Mouse (Mus musculus) lung, postnatal 0 days (tissue): ENCODE measurements around the gene Gm20388. TPM values are rescaled to one million over a fixed set of nuclear protein-coding genes. Genes with fewer than 3 reads are reported as not detected.
"Not testable (repeated sequence)": the region's sequence is repeated elsewhere in the genome, so short reads cannot be mapped to it uniquely, and the experiment has no call there.

Experiments
- ATAC-seq: fragments of 200-750 bp; cut with Nextera tagmentation; 2 replicates; pipeline ENCODE4 v1.8.0; 2017; ENCODE audit warnings: moderate library complexity
- DNase-seq: peaks from one replicate; pipeline ENCODE4 v3.0.0-alpha.2; 2016; ENCODE audit warnings: low spot score
- H3K27ac ChIP-seq: fragments of 300-500 bp; sonication (generic); 2 replicates; pipeline ENCODE4 v1.5.1; 2014; ENCODE audit warnings: antibody characterized with exemption, mild to moderate bottlenecking, low read length, mixed read lengths
- H3K27me3 ChIP-seq: fragments of 300-500 bp; sonication (generic); replicated peaks from 2 replicates; pipeline ENCODE4 v1.6.1; 2014; ENCODE audit warnings: low read length, mixed read lengths; ENCODE audit not compliant: insufficient read depth
- H3K36me3 ChIP-seq: fragments of 300-500 bp; sonication (generic); 2 replicates; pipeline ENCODE4 v1.6.1; 2014; ENCODE audit warnings: low read length, mixed read lengths; ENCODE audit not compliant: insufficient read depth
- H3K4me1 ChIP-seq: fragments of 300-500 bp; sonication (generic); 2 replicates; pipeline ENCODE4 v1.6.1; 2014; ENCODE audit warnings: antibody characterized with exemption, low read depth, low read length, mixed read lengths; ENCODE audit not compliant: insufficient read depth
- H3K4me2 ChIP-seq: fragments of 300-500 bp; sonication (generic); replicated peaks from 2 replicates; pipeline ENCODE4 v1.6.1; 2014; ENCODE audit warnings: low read depth, mild to moderate bottlenecking, low read length, moderate library complexity, mixed read lengths
- H3K4me3 ChIP-seq: fragments of 300-500 bp; sonication (generic); 2 replicates; pipeline ENCODE4 v1.5.1; 2014; ENCODE audit warnings: low read depth, low read length
- H3K9ac ChIP-seq: fragments of 300-500 bp; sonication (generic); replicated peaks from 2 replicates; pipeline ENCODE4 v1.6.1; 2014; ENCODE audit warnings: low read depth, mild to moderate bottlenecking
- H3K9me3 ChIP-seq: fragments of 300-500 bp; sonication (generic); 2 replicates; pipeline ENCODE4 v1.6.1; 2016; ENCODE audit warnings: low read length, mixed read lengths
- CTCF ChIP-seq: IDR thresholded peaks from 2 replicates; pipeline ENCODE4 v1.5.1; 2016; ENCODE audit warnings: antibody characterized with exemption, mild to moderate bottlenecking
- EP300 ChIP-seq: IDR thresholded peaks from 2 replicates; pipeline ENCODE4 v1.6.1; 2016; ENCODE audit warnings: antibody characterized with exemption, mild to moderate bottlenecking, control low read depth
- WGBS: fragments of 180-500 bp; shearing (Covaris S2); extraction: QIAGEN DNeasy Blood & Tissue Kit; methylation state at CpG from one replicate; pipeline ENCODE4 v1.1.7; 2014; 5-methylcytosine and 5-hydroxymethylcytosine counted together
- polyA plus RNA-seq: library from polyadenylated mRNA; unstranded; fragments of >200 nt; fragmentation: Nextera tagmentation; extraction: Ambion mirVana; gene quantifications from 2 replicates; pipeline ENCODE4 v1.2.1, GENCODE M21; 2015

The Gm20388 gene
- polyA plus RNA-seq, 1 experiment from 2014 or later = not detected

DNA sequence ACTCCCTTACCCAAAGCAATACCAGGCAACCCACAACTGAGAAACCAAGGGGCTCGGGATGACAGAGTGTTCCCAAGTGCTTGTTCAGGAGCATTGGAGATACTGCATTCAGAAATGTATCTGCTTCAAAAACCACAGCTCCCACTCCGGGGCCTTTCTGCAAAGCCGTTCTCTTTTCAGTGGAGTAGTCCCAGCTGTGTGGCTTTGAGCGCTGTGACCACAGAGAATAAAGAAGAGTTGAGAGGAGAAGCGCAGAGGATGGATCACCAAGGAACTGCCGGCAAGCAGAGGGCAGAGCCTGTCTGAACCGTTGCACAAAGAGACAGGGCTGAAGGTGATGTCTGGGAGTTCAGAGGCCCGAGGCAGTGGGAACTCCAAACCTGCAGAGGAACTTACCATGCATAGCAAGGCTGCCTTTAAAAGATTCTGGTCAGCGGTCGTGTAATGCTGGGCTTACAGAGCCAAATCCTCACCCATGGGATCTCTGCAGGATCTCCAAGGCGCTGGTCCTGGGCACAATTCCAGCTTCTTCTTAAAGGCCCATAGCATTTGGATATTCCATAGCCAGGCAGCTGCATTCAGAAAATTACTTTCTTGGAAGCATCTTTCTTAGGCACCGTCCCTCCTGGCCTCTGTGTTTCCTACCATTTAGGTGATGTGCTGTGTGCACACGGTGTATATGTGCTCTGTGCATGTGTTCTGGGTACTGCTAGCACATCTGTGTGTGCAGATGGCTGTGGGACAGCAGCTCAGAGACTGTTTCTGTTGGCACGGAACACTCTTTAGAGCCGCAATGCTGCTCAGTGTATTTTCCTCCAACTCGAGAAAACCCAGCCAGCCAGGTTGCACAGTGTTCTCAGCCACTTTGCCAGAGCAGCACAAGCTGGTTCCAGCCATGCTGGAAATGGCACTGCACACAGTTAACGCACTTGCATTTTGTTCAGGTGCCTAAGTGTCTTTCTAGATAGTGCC lies 4261.2 kb downstream of the Gm20388 start:
- DNase-seq (peak; percentile 32), ATAC-seq (no peak)
- no peak overlapping the region for H3K27ac ChIP-seq
- TF ChIP-seq CTCF (no peak), EP300 (no peak)
- H3K9me3 ChIP-seq = no peaks in the 10 kb centered on the region
- H3K4me1 ChIP-seq = no peaks in the 10 kb centered on the region
- no peaks in the 10 kb centered on the region for H3K27me3 ChIP-seq
- H3K4me3 ChIP-seq = no peak overlapping the region
- no peaks in the 10 kb centered on the region for H3K36me3 ChIP-seq
- H3K4me2 ChIP-seq = no peak overlapping the region
- WGBS = 55% methylated on average over 17 of the region's 17 CpGs
- H3K9ac ChIP-seq = no peak overlapping the region

GRCm38 (mm10) chr8:124173688-124174087 lies 4263.0 kb downstream of the Gm20388 start:
- no peak overlapping the region for H3K27ac ChIP-seq
- peak; percentile 65 for ATAC-seq
- WGBS = 67% methylated on average over 4 of the region's 4 CpGs
- H3K4me2 ChIP-seq = no peak overlapping the region
- H3K27me3 ChIP-seq = no peaks in the 10 kb centered on the region
- peak; percentile 62 for DNase-seq
- no peaks in the 10 kb centered on the region for H3K36me3 ChIP-seq
- H3K9me3 ChIP-seq = no peaks in the 10 kb centered on the region
- H3K4me3 ChIP-seq = no peak overlapping the region
- no peak overlapping the region for H3K9ac ChIP-seq
- no peak for TF ChIP-seq EP300
- peak; percentile 19; the same call in 1 of the 2 replicates for TF ChIP-seq CTCF
- H3K4me1 ChIP-seq = no peaks in the 10 kb centered on the region

DNA sequence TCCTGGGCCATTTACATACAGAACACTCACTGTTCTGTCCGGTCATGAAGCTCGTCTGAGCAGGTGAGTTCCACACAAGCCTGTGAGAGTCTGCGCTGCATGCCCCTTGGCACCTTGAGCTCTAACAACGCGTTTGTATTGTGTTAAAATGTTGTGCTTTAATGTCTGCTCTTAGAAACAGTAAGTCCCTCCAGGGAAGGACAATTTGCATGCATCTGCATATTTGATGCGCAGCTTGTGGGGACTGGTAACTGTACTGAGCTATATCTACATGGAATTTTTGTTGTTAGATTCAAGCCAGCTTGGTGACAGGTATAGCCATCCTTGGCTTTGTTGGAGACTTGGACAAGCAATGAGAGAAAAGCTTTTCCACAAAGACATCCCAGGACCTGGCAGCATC lies 4265.5 kb downstream of the Gm20388 start:
- Histone ChIP-seq H3K36me3 (no peaks in the 10 kb centered on the region), H3K27ac (no peak overlapping the region), H3K4me3 (no peak overlapping the region), H3K9me3 (no peaks in the 10 kb centered on the region), H3K4me2 (no peak overlapping the region), H3K9ac (no peak overlapping the region), H3K27me3 (no peaks in the 10 kb centered on the region), H3K4me1 (no peaks in the 10 kb centered on the region)
- no peak for TF ChIP-seq EP300
- TF ChIP-seq CTCF = no peak
- ATAC-seq = no peak
- 91% methylated on average over 6 of the region's 6 CpGs for WGBS
- no peak for DNase-seq

- not testable (repeated sequence) for H3K27ac ChIP-seq, DNase-seq, H3K4me1 ChIP-seq, H3K9me3 ChIP-seq, ATAC-seq, H3K4me2 ChIP-seq, H3K4me3 ChIP-seq, H3K27me3 ChIP-seq, H3K9ac ChIP-seq, H3K36me3 ChIP-seq
- WGBS = 100% methylated on average over 1 of the region's 1 CpGs
Observed at GRCm38 (mm10) chr8:124177092-124177491, 4266.5 kb downstream of the Gm20388 start.

- WGBS = 73% methylated on average over 5 of the region's 5 CpGs
- Histone ChIP-seq H3K4me2 (no peak overlapping the region), H3K9ac (no peak overlapping the region), H3K27ac (no peak overlapping the region), H3K27me3 (no peaks in the 10 kb centered on the region), H3K4me3 (no peak overlapping the region), H3K4me1 (peaks cover 8% of the 10 kb centered on the region; the same call in 1 of the 2 replicates), H3K36me3 (no peaks in the 10 kb centered on the region), H3K9me3 (no peaks in the 10 kb centered on the region)
- no peak for DNase-seq
- TF ChIP-seq CTCF = no peak
- no peak for TF ChIP-seq EP300
- no peak for ATAC-seq
Observed at GRCm38 (mm10) chr8:124180681-124181445, 4270.2 kb downstream of the Gm20388 start.

- Histone ChIP-seq H3K4me3 (no peak overlapping the region), H3K9ac (no peak overlapping the region), H3K36me3 (no peaks in the 10 kb centered on the region), H3K4me1 (peaks cover 8% of the 10 kb centered on the region; the same call in 1 of the 2 replicates), H3K9me3 (no peaks in the 10 kb centered on the region), H3K4me2 (no peak overlapping the region), H3K27me3 (no peaks in the 10 kb centered on the region), H3K27ac (0 out of 2 replicates have a peak overlapping the region, but pooled peaks have one; percentile 74)
- 31% methylated on average over 5 of the region's 5 CpGs for WGBS
- DNase-seq (peak; percentile 52), ATAC-seq (peak; percentile 14)
- TF ChIP-seq EP300 = no peak
- no peak for TF ChIP-seq CTCF
Observed at GRCm38 (mm10) chr8:124181751-124182150, 4271.1 kb downstream of the Gm20388 start.
